8 mouse cellular contexts compared by ENCODE assay signal in genomic region chr1:154102871-154103596, GRCm38 (mm10).
DNase-seq lines count a peak whose midpoint lies in the region; ATAC-seq and TF ChIP-seq lines count a peak whose summit lies in the region.

No protein-coding gene starts in this region.

- no peaks in the 10 kb centered on the region for H3K9me3 ChIP-seq in liver, postnatal 0 days (ENCODE audit: low read length)
- H3K9me3 ChIP-seq in liver, embryonic 11.5 days (ENCODE audit: control insufficient read depth, low read length): no peaks in the 10 kb centered on the region
- H3K9me3 ChIP-seq in neural tube, embryonic 12.5 days: no peaks in the 10 kb centered on the region

- no peaks in the 10 kb centered on the region for H3K36me3 ChIP-seq in liver, postnatal 0 days (replicated peaks; ENCODE audit: insufficient read depth, low read length)
- no peaks in the 10 kb centered on the region for H3K36me3 ChIP-seq in liver, embryonic 11.5 days (ENCODE audit: control insufficient read depth, insufficient read depth, low read length)
- no peaks in the 10 kb centered on the region for H3K36me3 ChIP-seq in neural tube, embryonic 12.5 days

- H3K27me3 ChIP-seq in liver, postnatal 0 days (ENCODE audit: insufficient read depth, low read length): no peaks in the 10 kb centered on the region
- H3K27me3 ChIP-seq in liver, embryonic 11.5 days (replicated peaks; ENCODE audit: control insufficient read depth, insufficient read depth, low read length): no peaks in the 10 kb centered on the region
- no peaks in the 10 kb centered on the region for H3K27me3 ChIP-seq in neural tube, embryonic 12.5 days (replicated peaks)

- 67% methylated on average over 15 of the region's 15 CpGs for WGBS in liver, postnatal 0 days (ENCODE audit: insufficient replicate concordance)
- 70% methylated on average over 15 of the region's 15 CpGs for WGBS in liver, embryonic 11.5 days
- 37% methylated on average over 15 of the region's 15 CpGs for WGBS in neural tube, embryonic 12.5 days

- no peak for TF ChIP-seq CTCF in liver, postnatal 0 days (IDR thresholded peaks at IDR 0.05; ENCODE audit: low read depth)

- peaks cover 4% of the 10 kb centered on the region for H3K4me1 ChIP-seq in liver, postnatal 0 days (ENCODE audit: insufficient read depth)
- H3K4me1 ChIP-seq in liver, embryonic 11.5 days (replicated peaks; ENCODE audit: control insufficient read depth, insufficient read depth, low read length): no peaks in the 10 kb centered on the region
- 0 out of 2 replicates have a peak, but pooled peaks cover 9% of the 10 kb centered on the region for H3K4me1 ChIP-seq in neural tube, embryonic 12.5 days

- no peak for DNase-seq in liver, postnatal 0 days
- DNase-seq in liver, embryonic 11.5 days (ENCODE audit: low spot score): no peak
- DNase-seq in embryo, embryonic 10.5 days (ENCODE audit: low spot score): peak; percentile 19
- DNase-seq in heart, adult 9 months (ENCODE audit: low spot score in 2 of 2): peak; percentile 87
- peak; percentile 49 to 53 for DNase-seq in kidney, adult 8-10 months
- DNase-seq in left cerebral cortex, postnatal 14 days (ENCODE audit: low spot score in 2 of 2): peak; percentile 77 to 92
- no peak for DNase-seq in c-Kit-positive CD71-positive TER-119-positive erythroid progenitor cells, embryonic 14.5 days (ENCODE audit: low spot score)

- no peak for ATAC-seq in liver, postnatal 0 days
- no peak for ATAC-seq in liver, embryonic 11.5 days (replicated peaks; ENCODE audit: low FRiP score)
- ATAC-seq in neural tube, embryonic 12.5 days (ENCODE audit: low FRiP score, low read depth): 0 out of 2 replicates have a peak, but pooled peaks have one; percentile 58

- intact Hi-C loops in left cerebral cortex, postnatal 14 days (cut with DNase I): no loop called here

- TF ChIP-seq EP300 in liver, postnatal 0 days (IDR thresholded peaks at IDR 0.05; ENCODE audit: low read depth): no peak

- H3K4me3 ChIP-seq in liver, postnatal 0 days (ENCODE audit: low read depth, low read length): no peak overlapping the region
- no peak overlapping the region for H3K4me3 ChIP-seq in liver, embryonic 11.5 days (ENCODE audit: low read depth, low read length)
- no peak overlapping the region for H3K4me3 ChIP-seq in neural tube, embryonic 12.5 days

- H3K27ac ChIP-seq in liver, postnatal 0 days (ENCODE audit: low read depth): peak overlapping the region; percentile 37; the same call in 1 of the 2 replicates
- no peak overlapping the region for H3K27ac ChIP-seq in liver, embryonic 11.5 days (ENCODE audit: low read depth, low read length)
- no peak overlapping the region for H3K27ac ChIP-seq in neural tube, embryonic 12.5 days

- H3K9ac ChIP-seq in liver, postnatal 0 days (replicated peaks): no peak overlapping the region
- H3K9ac ChIP-seq in liver, embryonic 11.5 days (ENCODE audit: low read depth, low read length): no peak overlapping the region
- H3K9ac ChIP-seq in neural tube, embryonic 12.5 days: no peak overlapping the region

- H3K4me2 ChIP-seq in liver, postnatal 0 days (ENCODE audit: low read depth, low read length): no peak overlapping the region
- no peak overlapping the region for H3K4me2 ChIP-seq in liver, embryonic 11.5 days
- 0 out of 2 replicates have a peak overlapping the region, but pooled peaks have one; percentile 0 for H3K4me2 ChIP-seq in neural tube, embryonic 12.5 days (replicated peaks)

Comparison
In these comparisons a context has a peak if more than half of its experiments do, and no peak if none do; other contexts are left out.
1. DNase-seq: peak in embryo, embryonic 10.5 days (single experiment), heart, adult 9 months (2 of 2), kidney, adult 8-10 months (2 of 2) and left cerebral cortex, postnatal 14 days (2 of 2); none in liver, postnatal 0 days (single experiment), liver, embryonic 11.5 days (single experiment) and c-Kit-positive CD71-positive TER-119-positive erythroid progenitor cells, embryonic 14.5 days (single experiment).